Mouse (Mus musculus) limb, embryonic 13.5 days (tissue): ENCODE data around the gene Ifnz. TPM values are rescaled to one million over a fixed set of nuclear protein-coding genes. Genes with fewer than 3 reads are reported as not detected.
"Not testable (repeated sequence)": the region's sequence is repeated elsewhere in the genome, so short reads cannot be mapped to it uniquely, and the experiment has no call there.

Experiments
- ATAC-seq: fragments of 200-750 bp; cut with Nextera tagmentation; 2 replicates; pipeline ENCODE4 v1.8.0; 2017; ENCODE audit warnings: low read depth, moderate number of reproducible peaks, moderate TSS enrichment; ENCODE audit not compliant: low FRiP score
- H3K27ac ChIP-seq: fragments of 300-500 bp; sonication (generic); 2 replicates; pipeline ENCODE4 v1.5.1; 2015; ENCODE audit warnings: inconsistent platforms, mild to moderate bottlenecking, moderate library complexity
- H3K27me3 ChIP-seq: fragments of 300-500 bp; sonication (generic); 2 replicates; pipeline ENCODE4 v1.6.1; 2015; ENCODE audit warnings: mild to moderate bottlenecking, inconsistent platforms
- H3K36me3 ChIP-seq: fragments of 300-500 bp; sonication (generic); 2 replicates; pipeline ENCODE4 v1.6.1; 2015; ENCODE audit warnings: inconsistent platforms, mild to moderate bottlenecking, moderate library complexity
- H3K4me1 ChIP-seq: fragments of 300-500 bp; sonication (generic); 2 replicates; pipeline ENCODE4 v1.6.1; 2015; ENCODE audit warnings: inconsistent platforms
- H3K4me2 ChIP-seq: fragments of 300-500 bp; sonication (generic); replicated peaks from 2 replicates; pipeline ENCODE4 v1.6.1; 2015; ENCODE audit warnings: inconsistent platforms, mild to moderate bottlenecking, moderate library complexity
- H3K4me3 ChIP-seq: fragments of 300-500 bp; sonication (generic); 2 replicates; pipeline ENCODE4 v1.5.1; 2015; ENCODE audit warnings: moderate library complexity, mild to moderate bottlenecking, inconsistent platforms
- H3K9ac ChIP-seq: fragments of 300-500 bp; sonication (generic); 2 replicates; pipeline ENCODE4 v1.6.1; 2015; ENCODE audit warnings: mild to moderate bottlenecking, inconsistent platforms
- H3K9me3 ChIP-seq: fragments of 300-500 bp; sonication (generic); 2 replicates; pipeline ENCODE4 v1.6.1; 2016; ENCODE audit warnings: inconsistent platforms
- WGBS: fragments of 180-500 bp; shearing (Covaris S2); methylation state at CpG from one replicate; pipeline ENCODE4 v1.1.7; 2015; 5-methylcytosine and 5-hydroxymethylcytosine counted together
- polyA plus RNA-seq: library from polyadenylated mRNA; unstranded; fragments of >200 nt; fragmentation: Nextera tagmentation; extraction: Ambion mirVana; gene quantifications from 2 replicates; pipeline ENCODE4 v1.2.1, GENCODE M21; 2015

Gene Ifnz
- polyA plus RNA-seq = 0.27 and 0.41 TPM in 2 replicates

DNA sequence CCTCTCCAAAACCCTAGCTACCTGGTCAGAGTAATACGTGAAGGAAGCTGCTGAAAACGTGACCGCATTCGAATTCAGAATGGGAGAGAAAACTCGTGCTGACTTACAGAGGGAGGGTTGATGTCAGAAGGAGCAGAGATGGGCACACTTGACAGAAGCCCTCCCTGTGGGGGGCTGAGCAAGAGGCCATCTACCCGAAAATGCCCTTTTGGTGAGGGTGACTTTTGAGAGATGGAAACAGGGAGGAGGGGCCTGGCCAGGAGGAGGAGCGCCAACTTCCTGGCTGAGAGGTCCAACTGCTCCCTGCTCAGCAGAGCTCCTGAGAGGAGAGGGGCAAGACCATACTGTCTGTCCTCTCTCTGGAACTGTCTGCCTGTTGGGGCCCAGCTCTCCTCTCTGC lies at the start of gene Ifnz:
Ifnz (plus strand) TSS at position 301 of the 400 bp plus-strand sequence.
- 23% methylated on average over 5 of the region's 7 CpGs for WGBS
- ATAC-seq, H3K27me3 ChIP-seq, H3K4me1 ChIP-seq, H3K36me3 ChIP-seq, H3K27ac ChIP-seq, H3K9ac ChIP-seq, H3K9me3 ChIP-seq: not testable (repeated sequence)
- peak within 1 kb of the TSS; percentile 51 for H3K4me2 ChIP-seq
- H3K4me3 ChIP-seq = peak within 1 kb of the TSS; percentile 30

DNA sequence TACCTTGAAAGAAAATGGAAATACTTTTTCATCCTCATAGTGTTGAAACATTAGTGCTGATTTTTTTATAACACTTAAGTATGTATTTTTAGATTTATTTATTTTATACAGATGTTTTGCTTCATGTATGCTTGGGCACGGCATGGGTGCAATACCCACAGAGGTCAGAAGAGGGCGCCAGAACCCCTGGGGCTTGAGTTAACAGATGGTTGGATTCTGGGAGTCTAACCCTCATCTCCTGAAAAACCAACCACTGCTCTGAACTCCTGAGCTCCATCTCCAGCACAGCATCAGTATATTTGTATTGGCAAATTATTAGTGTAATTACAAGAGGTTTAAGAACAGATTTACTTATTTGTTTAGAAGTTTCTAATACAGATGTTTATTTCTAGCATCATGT lies 43.5 kb upstream of the Ifnz start:
- ATAC-seq = no peak
- no peak overlapping the region for H3K9ac ChIP-seq
- no peaks in the 10 kb centered on the region for H3K9me3 ChIP-seq
- H3K27me3 ChIP-seq = no peaks in the 10 kb centered on the region
- WGBS = 7% methylated on average over 2 of the region's 2 CpGs
- H3K36me3 ChIP-seq = no peaks in the 10 kb centered on the region
- H3K27ac ChIP-seq = no peak overlapping the region
- H3K4me1 ChIP-seq = no peaks in the 10 kb centered on the region
- no peak overlapping the region for H3K4me2 ChIP-seq
- no peak overlapping the region for H3K4me3 ChIP-seq

GRCm38 (mm10) chr4:88739036-88739435 lies 42.9 kb upstream of the Ifnz start:
- ATAC-seq = no peak
- H3K9me3 ChIP-seq = no peaks in the 10 kb centered on the region
- H3K36me3 ChIP-seq = no peaks in the 10 kb centered on the region
- no peak overlapping the region for H3K4me2 ChIP-seq
- H3K27me3 ChIP-seq = no peaks in the 10 kb centered on the region
- H3K27ac ChIP-seq = no peak overlapping the region
- WGBS = 78% methylated on average over 6 of the region's 6 CpGs
- no peak overlapping the region for H3K4me3 ChIP-seq
- H3K4me1 ChIP-seq = no peaks in the 10 kb centered on the region
- no peak overlapping the region for H3K9ac ChIP-seq

GRCm38 (mm10) chr4:88741426-88741825 lies 40.5 kb upstream of the Ifnz start:
- Histone ChIP-seq H3K9me3 (no peaks in the 10 kb centered on the region), H3K9ac (no peak overlapping the region), H3K27me3 (no peaks in the 10 kb centered on the region), H3K27ac (no peak overlapping the region), H3K4me2 (no peak overlapping the region), H3K36me3 (no peaks in the 10 kb centered on the region), H3K4me1 (peaks cover 7% of the 10 kb centered on the region), H3K4me3 (no peak overlapping the region)
- ATAC-seq = no peak
- WGBS = 83% methylated on average over 4 of the region's 4 CpGs

GRCm38 (mm10) chr4:88742771-88743371 lies 39.1 kb upstream of the Ifnz start:
- Histone ChIP-seq H3K27ac (no peak overlapping the region), H3K4me3 (no peak overlapping the region), H3K9ac (0 out of 2 replicates have a peak overlapping the region, but pooled peaks have one; percentile 19), H3K4me1 (peaks cover 7% of the 10 kb centered on the region), H3K27me3 (no peaks in the 10 kb centered on the region), H3K4me2 (no peak overlapping the region), H3K36me3 (no peaks in the 10 kb centered on the region), H3K9me3 (no peaks in the 10 kb centered on the region)
- no peak for ATAC-seq
- 72% methylated on average over 7 of the region's 7 CpGs for WGBS

GRCm38 (mm10) chr4:88744207-88744606 lies 37.7 kb upstream of the Ifnz start:
- H3K36me3 ChIP-seq = no peaks in the 10 kb centered on the region
- peaks cover 7% of the 10 kb centered on the region for H3K4me1 ChIP-seq
- no peaks in the 10 kb centered on the region for H3K9me3 ChIP-seq
- no peak overlapping the region for H3K9ac ChIP-seq
- H3K27ac ChIP-seq = no peak overlapping the region
- H3K4me3 ChIP-seq = no peak overlapping the region
- H3K27me3 ChIP-seq = no peaks in the 10 kb centered on the region
- 77% methylated on average over 3 of the region's 3 CpGs for WGBS
- ATAC-seq = no peak
- no peak overlapping the region for H3K4me2 ChIP-seq

- Histone ChIP-seq H3K4me3 (no peak overlapping the region), H3K36me3 (no peaks in the 10 kb centered on the region), H3K4me2 (no peak overlapping the region), H3K4me1 (peaks cover 7% of the 10 kb centered on the region), H3K27me3 (no peaks in the 10 kb centered on the region), H3K9me3 (no peaks in the 10 kb centered on the region), H3K9ac (no peak overlapping the region; the same call in 1 of the 2 replicates), H3K27ac (no peak overlapping the region)
- 21% methylated on average over 6 of the region's 6 CpGs for WGBS
- ATAC-seq = no peak
Measured at GRCm38 (mm10) chr4:88749926-88750325, 32.0 kb upstream of the Ifnz start.

- not testable (repeated sequence) for H3K4me3 ChIP-seq, H3K27ac ChIP-seq, H3K4me1 ChIP-seq, H3K9ac ChIP-seq, H3K27me3 ChIP-seq, H3K9me3 ChIP-seq, H3K36me3 ChIP-seq, H3K4me2 ChIP-seq, ATAC-seq
- 79% methylated on average over 15 of the region's 15 CpGs for WGBS
Measured at GRCm38 (mm10) chr4:88754818-88755340, 27.1 kb upstream of the Ifnz start, which contains the start of gene Gm13271. Gene Gm13271 (plus strand): TSS chr4:88754868.

GRCm38 (mm10) chr4:88756581-88757513 lies 25.1 kb upstream of the Ifnz start:
- H3K4me1 ChIP-seq, H3K9me3 ChIP-seq, H3K36me3 ChIP-seq, H3K27me3 ChIP-seq, ATAC-seq: not testable (repeated sequence)
- Histone ChIP-seq H3K27ac (peak overlapping the region; percentile 95), H3K4me3 (peak overlapping the region; percentile 54), H3K9ac (peak overlapping the region; percentile 75), H3K4me2 (peak overlapping the region; percentile 74)
- WGBS = 8% methylated on average over 29 of the region's 31 CpGs

- ATAC-seq = peak; percentile 100
- Histone ChIP-seq H3K4me3 (peak overlapping the region; percentile 54), H3K27ac (peak overlapping the region; percentile 95), H3K9ac (peak overlapping the region; percentile 75), H3K4me2 (peak overlapping the region; percentile 74)
- under 1% methylated on average over 17 of the region's 21 CpGs for WGBS
- H3K27me3 ChIP-seq, H3K4me1 ChIP-seq, H3K9me3 ChIP-seq, H3K36me3 ChIP-seq: not testable (repeated sequence)
Measured at GRCm38 (mm10) chr4:88757628-88758031, 24.3 kb upstream of the Ifnz start.

GRCm38 (mm10) chr4:88758751-88759150 lies 23.2 kb upstream of the Ifnz start:
- not testable (repeated sequence) for H3K27ac ChIP-seq, H3K27me3 ChIP-seq, H3K4me1 ChIP-seq, H3K4me3 ChIP-seq, ATAC-seq, H3K36me3 ChIP-seq, H3K9ac ChIP-seq, H3K4me2 ChIP-seq, H3K9me3 ChIP-seq
- WGBS = 83% methylated on average over 9 of the region's 9 CpGs

GRCm38 (mm10) chr4:88759610-88760268 lies 22.2 kb upstream of the Ifnz start, which contains the start of gene Gm13283:
Gene Gm13283 (plus strand): TSS chr4:88760119.
- not testable (repeated sequence) for ATAC-seq, H3K9ac ChIP-seq
- peak within 1 kb of the TSS; percentile 65 for H3K27ac ChIP-seq

More at GRCm38 (mm10) chr4:88759610-88760268, 22.2 kb upstream of the Ifnz start, which contains the start of gene Gm13283:
- 20% methylated on average over 11 of the region's 14 CpGs for WGBS
- not testable (repeated sequence) for H3K4me1 ChIP-seq, H3K9me3 ChIP-seq, H3K27me3 ChIP-seq, H3K36me3 ChIP-seq
- Histone ChIP-seq H3K4me3 (peak within 1 kb of the TSS; percentile 40), H3K4me2 (peak within 1 kb of the TSS; percentile 57)
